Mouse (Mus musculus) lung, postnatal 0 days (tissue): ENCODE measurements around the gene Elmo1.

Source experiments
- CTCF ChIP-seq: IDR thresholded peaks from 2 replicates; pipeline ENCODE4 v1.5.1; 2016; ENCODE audit warnings: antibody characterized with exemption, mild to moderate bottlenecking
- EP300 ChIP-seq: IDR thresholded peaks from 2 replicates; pipeline ENCODE4 v1.6.1; 2016; ENCODE audit warnings: antibody characterized with exemption, mild to moderate bottlenecking, control low read depth

DNA sequence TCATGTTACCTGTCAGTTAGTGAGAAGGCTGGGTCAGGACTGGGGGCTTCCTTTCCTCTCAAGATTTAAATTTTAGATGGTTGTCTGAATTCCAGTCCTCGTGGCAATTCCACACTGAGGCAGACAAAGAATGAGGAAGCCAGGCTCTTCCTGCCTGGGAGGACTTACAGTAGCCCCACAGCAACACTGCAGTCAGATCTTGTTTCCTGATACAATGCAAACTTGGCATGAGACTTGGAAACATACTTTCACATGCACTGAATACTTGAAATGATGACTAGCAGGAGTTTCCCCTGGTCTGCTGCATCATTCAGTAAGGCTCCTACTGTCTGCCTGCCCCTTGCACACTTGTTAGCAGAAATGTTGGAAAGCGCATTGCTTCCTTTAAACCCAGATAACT, 97.3 kb downstream of the Elmo1 start:
- TF ChIP-seq EP300 (no peak), CTCF (no peak)
